Mouse (Mus musculus) brown adipose tissue, adult 24 weeks (tissue): ENCODE measurements around the gene Rnf17. TPM values are rescaled to one million over a fixed set of nuclear protein-coding genes. Genes with fewer than 3 reads are reported as not detected.

Source experiments
- H3K27ac ChIP-seq: fragments of 200-500 bp; replicated peaks from 2 replicates; pipeline ENCODE4 v1.5.1; 2012; ENCODE audit warnings: low read depth, mild to moderate bottlenecking, low read length
- H3K4me1 ChIP-seq: fragments of 200-500 bp; 2 replicates; pipeline ENCODE4 v1.6.1; 2012; ENCODE audit warnings: low read length, mixed read lengths; ENCODE audit not compliant: control insufficient read depth, insufficient read depth, insufficient read length
- H3K4me3 ChIP-seq: fragments of 200-500 bp; 2 replicates; pipeline ENCODE4 v1.5.1; 2012; ENCODE audit warnings: low read depth, mild to moderate bottlenecking, low read length, moderate library complexity; ENCODE audit not compliant: insufficient read depth
- polyA plus RNA-seq: library from polyadenylated mRNA; stranded (reverse); fragments of >200 nt; gene quantifications from 2 replicates; pipeline ENCODE4 v1.2.4, GENCODE M21; 2012; ENCODE audit not compliant: missing spikeins, insufficient read depth, insufficient read length

Gene Rnf17
- polyA plus RNA-seq, 1 experiment = not detected

DNA sequence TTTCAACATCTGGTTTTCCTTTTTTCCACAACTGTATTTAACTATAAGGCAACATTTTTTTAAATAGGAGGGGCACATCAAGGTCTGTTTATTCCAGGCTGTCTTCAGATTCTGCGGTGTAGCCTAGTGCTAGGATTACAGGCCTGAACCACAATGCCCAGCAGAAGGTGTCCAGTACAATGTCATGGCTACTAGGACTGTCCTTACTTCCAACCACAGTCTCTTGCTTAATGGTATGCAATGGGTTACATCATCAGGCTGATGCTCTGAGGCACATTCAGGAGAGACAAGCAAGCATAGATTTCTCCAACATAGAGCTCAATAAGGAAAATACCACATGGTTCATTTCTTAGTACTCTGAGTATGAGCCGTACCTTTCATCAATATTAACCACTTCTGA, 152.3 kb downstream of the Rnf17 start:
- no peak overlapping the region for H3K4me3 ChIP-seq
- no peaks in the 10 kb centered on the region for H3K4me1 ChIP-seq
- H3K27ac ChIP-seq = no peak overlapping the region

DNA sequence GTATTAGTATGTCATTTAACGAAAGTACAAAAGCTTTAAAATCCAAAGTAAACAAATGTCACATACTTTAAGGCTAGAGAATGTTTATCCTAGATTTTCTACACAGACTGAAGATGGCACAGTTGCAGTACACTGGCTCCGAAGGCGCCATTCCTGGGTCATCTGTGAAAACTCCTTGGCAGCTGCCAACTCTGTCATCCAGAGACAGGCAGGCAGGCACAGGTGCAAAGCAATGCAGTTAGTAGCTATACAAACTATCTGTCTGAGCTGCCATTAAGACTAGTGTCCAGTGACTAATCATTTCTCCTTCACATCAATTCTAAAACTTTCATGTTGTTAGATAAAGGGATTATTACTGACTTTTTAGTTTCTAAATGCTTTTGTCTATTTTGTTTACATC, 156.8 kb downstream of the Rnf17 start:
- H3K4me1 ChIP-seq = no peaks in the 10 kb centered on the region
- H3K4me3 ChIP-seq = no peak overlapping the region
- H3K27ac ChIP-seq = no peak overlapping the region

DNA sequence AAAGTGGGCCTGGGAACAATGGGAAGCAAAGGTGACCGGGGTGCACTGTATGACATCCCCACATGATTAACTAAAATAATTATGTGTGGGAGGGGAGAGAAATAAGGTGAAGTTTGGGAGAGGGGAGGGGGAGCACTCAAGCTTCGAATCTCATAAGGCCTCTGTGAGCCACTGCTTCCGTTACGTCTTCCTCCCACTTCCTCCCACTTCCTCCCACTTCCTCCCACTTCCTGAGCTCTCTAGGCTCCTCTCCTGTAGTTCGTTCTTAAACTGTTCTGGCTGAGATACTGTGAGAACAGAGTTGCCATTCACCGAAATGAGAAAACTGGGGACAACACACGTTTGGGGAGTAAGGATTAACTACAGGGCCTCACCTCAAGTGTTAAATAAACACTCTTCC, 165.1 kb downstream of the Rnf17 start:
- Histone ChIP-seq H3K27ac (no peak overlapping the region), H3K4me3 (no peak overlapping the region), H3K4me1 (no peaks in the 10 kb centered on the region)

DNA sequence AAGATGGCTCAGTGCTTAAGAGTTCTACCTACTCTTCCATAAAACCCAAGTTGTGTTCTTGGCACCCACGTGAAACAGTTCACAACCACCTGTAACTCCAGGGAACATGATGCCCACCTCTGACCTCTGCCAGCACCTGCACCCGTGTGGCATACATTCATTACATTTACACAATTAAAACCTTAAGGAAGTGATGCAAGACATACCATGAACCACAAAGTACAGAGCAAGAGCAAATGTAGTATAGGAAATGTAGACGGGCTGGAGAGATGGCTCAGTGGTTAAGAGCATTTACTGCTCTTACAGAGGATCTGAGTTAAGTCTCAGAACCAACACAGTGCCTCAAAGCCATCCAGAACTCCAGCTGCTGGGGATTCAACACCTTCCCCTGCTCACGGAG, 166.7 kb downstream of the Rnf17 start:
- no peaks in the 10 kb centered on the region for H3K4me1 ChIP-seq
- no peak overlapping the region for H3K27ac ChIP-seq
- H3K4me3 ChIP-seq = no peak overlapping the region

DNA sequence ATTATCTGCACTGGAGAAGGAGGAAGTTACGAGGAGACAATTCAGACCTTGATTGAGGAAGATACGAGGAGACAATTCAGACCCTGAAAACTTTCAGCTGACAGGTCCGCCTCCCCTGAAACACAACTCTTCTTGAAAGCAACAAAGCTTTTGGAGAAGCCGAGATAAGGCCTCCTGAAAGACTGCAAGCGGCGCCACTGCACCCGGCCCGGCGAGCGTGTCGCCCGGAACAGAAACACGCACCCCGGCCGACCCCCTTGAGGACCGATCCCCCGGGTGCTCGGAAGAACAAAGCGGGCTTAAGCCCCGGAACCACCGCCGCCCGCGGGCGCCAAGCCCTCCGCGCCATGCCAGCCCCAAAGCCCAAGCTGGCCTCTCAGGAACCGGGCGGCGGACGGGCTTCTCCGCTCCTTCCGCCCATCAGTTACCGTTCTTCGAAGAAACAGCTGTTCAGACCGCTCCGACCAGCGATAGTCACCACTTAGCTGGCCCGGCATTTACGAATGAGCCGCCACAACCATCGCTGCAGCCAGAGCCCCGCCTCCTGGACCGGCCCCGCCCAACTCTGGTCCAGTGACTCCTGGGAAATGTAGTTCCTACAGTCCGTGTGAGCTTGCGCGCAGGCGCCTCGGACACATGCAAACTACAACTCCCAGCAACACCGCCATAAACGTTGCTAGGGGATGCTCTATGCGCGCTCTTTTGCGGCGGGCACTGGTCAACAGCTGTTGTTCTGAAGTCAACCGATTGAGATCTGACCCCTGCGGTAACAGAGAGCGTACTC, 169.1 kb downstream of the Rnf17 start:
- Histone ChIP-seq H3K27ac (no peak overlapping the region), H3K4me3 (peak overlapping the region; percentile 71), H3K4me1 (peaks cover 4% of the 10 kb centered on the region; the same call in 1 of the 2 replicates)

DNA sequence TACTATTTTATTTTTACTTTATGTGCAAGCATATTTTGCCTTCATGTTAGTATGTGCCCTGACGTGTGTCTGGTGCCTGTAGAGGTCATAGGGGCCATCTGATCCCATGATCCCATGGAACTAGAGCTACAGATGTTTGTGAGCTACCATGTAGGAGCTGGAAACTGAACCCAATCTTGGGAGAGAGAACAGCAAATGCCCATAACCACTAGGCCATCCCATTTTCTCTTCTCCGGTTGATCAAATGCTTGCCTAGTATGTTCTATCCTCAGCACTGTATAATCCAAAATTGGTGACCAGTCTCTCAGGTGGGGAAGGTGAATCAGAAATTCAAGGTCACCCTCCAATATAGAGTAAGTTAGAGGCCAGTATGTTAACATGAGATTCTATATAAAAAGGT, 170.2 kb downstream of the Rnf17 start:
- no peak overlapping the region for H3K4me3 ChIP-seq
- no peak overlapping the region for H3K27ac ChIP-seq
- peaks cover 6% of the 10 kb centered on the region; the same call in 1 of the 2 replicates for H3K4me1 ChIP-seq

Other genes starting within 250 kb of the Rnf17 start
- not detected in 2 replicates for gene Gzmg, start 243.0 kb upstream of the Rnf17 start, polyA plus RNA-seq
- not detected in 2 replicates for gene Gzmn, start 228.0 kb upstream of the Rnf17 start, polyA plus RNA-seq
- gene Gzmf, start 191.2 kb upstream of the Rnf17 start, polyA plus RNA-seq = not detected in 2 replicates
- gene Gzmc, start 167.9 kb upstream of the Rnf17 start, polyA plus RNA-seq = not detected in 2 replicates
- not detected in 2 replicates for gene Gzmb, start 140.3 kb upstream of the Rnf17 start, polyA plus RNA-seq
- not detected in 2 replicates for gene Atp12a, start 37.5 kb upstream of the Rnf17 start, polyA plus RNA-seq
- gene Cenpj, start 172.8 kb downstream of the Rnf17 start, polyA plus RNA-seq = 3.2 and 9.7 TPM in 2 replicates
- 8.8 and 10.9 TPM in 2 replicates for gene Parp4, start 173.0 kb downstream of the Rnf17 start, polyA plus RNA-seq